Comparison of ENCODE assay signal across 8 mouse cellular contexts in the genomic region with DNA sequence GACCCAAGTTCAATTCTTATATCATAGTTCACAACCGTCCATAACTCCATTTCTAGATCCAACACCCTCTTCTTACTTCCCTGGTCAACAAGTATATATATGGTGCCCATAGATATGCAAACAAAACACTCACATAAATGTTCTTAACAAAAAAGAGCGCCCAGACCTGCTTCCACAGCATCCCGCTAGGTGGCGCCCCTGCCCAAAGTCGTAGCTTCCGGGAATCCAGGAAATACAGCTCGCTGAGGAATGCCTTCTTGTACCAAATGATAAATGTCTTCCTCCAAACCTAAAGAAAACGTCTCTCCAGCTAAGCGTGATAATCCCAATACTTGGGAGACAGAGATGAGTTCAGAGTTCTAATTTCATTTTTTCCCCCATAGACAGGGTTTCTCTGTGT. TPM values are rescaled to one million over a fixed set of nuclear protein-coding genes. Genes with fewer than 3 reads are reported as not detected.
A peak's percentile ranks its signal among the peaks of the same experiment; 100 is the strongest.
DNase-seq lines count a peak whose midpoint lies in the region; ATAC-seq and TF ChIP-seq lines count a peak whose summit lies in the region.

No protein-coding gene starts in this region.

- H3K27me3 ChIP-seq in Patski, result no peaks in the 10 kb centered on the region
- no peaks in the 10 kb centered on the region for H3K27me3 ChIP-seq in hindbrain, embryonic 13.5 days

- CTCF ChIA-PET in Patski (lab: Charles Lee), result interaction anchor here (0.7 to 3.8 kb wide), 16 partner anchors 14 to 190 kb away, joined by 3 to 54 read pairs (median 4); a partner anchor contains a TSS

- peak; percentile 98 for TF ChIP-seq CTCF in Patski (IDR thresholded peaks at IDR 0.05)

- H3K9me3 ChIP-seq in hindbrain, embryonic 13.5 days, result no peaks in the 10 kb centered on the region

- H3K9ac ChIP-seq in hindbrain, embryonic 13.5 days, result no peak overlapping the region

- WGBS in hindbrain, embryonic 13.5 days, result 6% methylated on average over 9 of the region's 9 CpGs

- intact Hi-C loops in left cerebral cortex, postnatal 10 days (cut with DNase I), result loop anchor here (2.0 kb wide), 2 partner anchors 98 to 106 kb away; no protein-coding TSS in a partner anchor

- DNase-seq in Patski (ENCODE audit: low read depth, low spot score), result no peak
- peak; percentile 69 for DNase-seq in cerebellum, adult 9-11 months
- DNase-seq in frontal cortex, postnatal 14 days (ENCODE audit: low spot score in 2 of 2), result peak; percentile 56 to 73
- DNase-seq in left cerebral cortex, postnatal 10 days (ENCODE audit: extremely low spot score in 1 of 2, low spot score in 2 of 2), result peak; percentile 69 to 84
- DNase-seq in skeletal muscle tissue, adult 2 months (ENCODE audit: low read depth, low spot score), result peak; percentile 64
- DNase-seq in yolk sac, embryonic 10.5 days (ENCODE audit: low spot score), result peak; percentile 74

- 0 out of 2 replicates have a peak overlapping the region, but pooled peaks have one; percentile 19 for H3K4me3 ChIP-seq in hindbrain, embryonic 13.5 days

- in situ Hi-C loops in Patski (cut with MboI; ENCODE audit: low pct_unique_long_range_greater_than_20kb), result loop anchor here (5.0 kb wide), 2 partner anchors 37 to 108 kb away; no protein-coding TSS in a partner anchor

- H3K4me1 ChIP-seq in hindbrain, embryonic 13.5 days (replicated peaks), result peaks cover 33% of the 10 kb centered on the region

- peak overlapping the region; percentile 45 for H3K4me2 ChIP-seq in hindbrain, embryonic 13.5 days

- 0 out of 2 replicates have a peak overlapping the region, but pooled peaks have one; percentile 10 for H3K27ac ChIP-seq in hindbrain, embryonic 13.5 days

- POLR2A ChIA-PET in Patski (lab: Charles Lee), result interaction anchor here (1.7 kb wide), 1 partner anchor 103 kb away, joined by 5 read pairs; no protein-coding TSS in a partner anchor

- no peaks in the 10 kb centered on the region for H3K36me3 ChIP-seq in hindbrain, embryonic 13.5 days

- ATAC-seq in Patski, result no peak
- no peak for ATAC-seq in hindbrain, embryonic 13.5 days (ENCODE audit: low FRiP score)
- ATAC-seq in megakaryocyte progenitor cell, adult 5-6 weeks (replicated peaks; ENCODE audit: poor library complexity), result peak; percentile 60

RNA-seq across cellular contexts. Expression of a gene that starts 9.0 kb away (rescaled TPM):
- 230 TPM for polyA plus RNA-seq in Patski (2021)
- polyA plus RNA-seq in hindbrain, embryonic 13.5 days (2015; fragmentation: Nextera tagmentation; extraction: Ambion mirVana), result 9.2 and 10.2 TPM in 2 replicates
- 1 to 10 TPM; 2.8 to 4.0 TPM for total RNA-seq in left cerebral cortex, postnatal 10 days (2021)
- total RNA-seq in megakaryocyte progenitor cell, adult 5-6 weeks (2015), result 24.4 and 25.5 TPM in 2 replicates
- total RNA-seq in megakaryocyte progenitor cell, adult 5-6 weeks (2017), result 42.7 and 60.1 TPM in 2 replicates

RNA-seq across cellular contexts. Expression of a gene that starts 13.7 kb away (rescaled TPM):
- 0.26 TPM for polyA plus RNA-seq in Patski (2021)
- polyA plus RNA-seq in hindbrain, embryonic 13.5 days (2015; fragmentation: Nextera tagmentation; extraction: Ambion mirVana), result 0.41 and 1.0 TPM in 2 replicates
- 1 to 10 TPM; 1.1 to 1.2 TPM for total RNA-seq in left cerebral cortex, postnatal 10 days (2021)
- total RNA-seq in megakaryocyte progenitor cell, adult 5-6 weeks (2015), result not detected in 2 replicates
- total RNA-seq in megakaryocyte progenitor cell, adult 5-6 weeks (2017), result not detected in 2 replicates

Comparison
In these comparisons a context has a peak if more than half of its experiments do, and no peak if none do; other contexts are left out.
1. RNA of a gene that starts 9.0 kb away (total RNA-seq): 24.4 to 60.1 TPM in megakaryocyte progenitor cell, adult 5-6 weeks; 2.8 to 4.0 TPM in left cerebral cortex, postnatal 10 days; every median in the first group is over 4 times any median in the second.